Mouse (Mus musculus) testis, adult 2 months (tissue): ENCODE measurements at regions not wholly inside any gene's neighbourhood (a gene's known extent, or its start where the extent isn't known, plus 50 kb on each side); places are given as distances from the start of the nearest gene placed in this dataset.

ENCODE experiments used
- CTCF ChIP-seq: fragments of 200-500 bp; IDR thresholded peaks from 2 replicates; pipeline ENCODE4 v1.5.1; 2012; ENCODE audit warnings: low read depth, mild to moderate bottlenecking, inconsistent platforms, low read length, moderate library complexity; ENCODE audit not compliant: control insufficient read depth, insufficient read depth, insufficient replicate concordance
- POLR2A ChIP-seq: fragments of 200-500 bp; IDR thresholded peaks from 2 replicates; pipeline ENCODE4 v1.6.1; 2012; ENCODE audit warnings: low read depth, mild to moderate bottlenecking, inconsistent platforms, low read length, moderate library complexity; ENCODE audit not compliant: control insufficient read depth

DNA sequence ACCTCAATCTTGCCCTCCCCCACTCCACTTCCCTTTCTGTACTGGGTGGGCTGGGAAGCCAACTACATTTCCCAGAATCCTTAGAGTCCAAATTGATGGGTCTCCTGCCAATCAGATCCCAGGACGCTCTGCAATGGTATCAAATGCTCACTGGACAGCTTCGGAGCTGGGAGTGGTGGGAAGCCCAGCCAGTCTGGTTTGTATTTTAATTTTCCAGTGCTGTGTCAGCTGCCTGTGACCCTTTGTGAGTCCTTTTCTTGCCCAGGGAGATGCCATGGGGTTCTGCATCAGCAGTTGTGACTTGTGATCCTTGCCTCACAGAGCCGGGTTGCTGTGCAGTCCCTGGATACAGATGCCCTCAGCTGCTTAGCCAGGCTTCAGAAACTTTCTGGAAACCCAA lies 100.6 kb upstream of the Lemd2 start:
- no peak for TF ChIP-seq POLR2A
- no peak for TF ChIP-seq CTCF
